Mouse (Mus musculus): ENCODE data around the gene H2-Oa. TPM values are rescaled to one million over a fixed set of nuclear protein-coding genes. Genes with fewer than 3 reads are reported as not detected.

The H2-Oa gene
- polyA plus RNA-seq, 1 experiment from 2014 or later, result 1.1 TPM

DNA sequence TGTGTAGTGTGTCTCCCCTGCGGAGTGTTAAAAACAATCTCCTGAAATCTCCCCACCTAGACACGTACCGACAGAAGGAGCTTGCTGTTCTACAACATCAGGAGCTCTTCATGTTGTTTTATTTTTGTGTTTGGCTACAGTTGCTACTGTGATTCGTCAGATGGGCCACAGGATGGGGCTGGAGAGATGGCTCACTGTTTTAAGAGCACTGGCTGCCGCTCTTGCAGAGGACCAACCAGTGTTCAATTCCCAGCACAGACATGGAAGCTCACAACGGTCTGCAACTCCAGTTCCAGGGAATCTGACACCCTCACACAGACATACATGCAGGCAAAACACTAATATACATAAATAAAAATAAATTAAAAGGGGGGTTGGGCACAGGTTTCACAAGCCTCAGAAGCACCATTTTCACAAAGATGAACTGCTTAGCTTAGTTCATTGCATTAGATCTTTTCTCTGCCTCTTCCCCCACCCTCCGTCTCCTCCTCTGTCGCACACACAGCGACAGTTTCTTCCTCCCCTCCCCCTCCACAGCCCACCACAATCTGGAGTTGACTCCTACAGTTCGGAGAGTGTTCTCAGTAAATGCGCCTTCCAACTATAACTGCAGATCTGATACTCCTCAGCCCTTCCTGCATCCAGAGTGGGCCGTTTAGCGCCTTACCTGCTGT lies 36.3 kb downstream of the H2-Oa start:
- DNase-seq (ENCODE audit: low spot score) (no peak), ATAC-seq (replicated peaks; ENCODE audit: low FRiP score, low TSS enrichment, low read depth) (no peak)

DNA sequence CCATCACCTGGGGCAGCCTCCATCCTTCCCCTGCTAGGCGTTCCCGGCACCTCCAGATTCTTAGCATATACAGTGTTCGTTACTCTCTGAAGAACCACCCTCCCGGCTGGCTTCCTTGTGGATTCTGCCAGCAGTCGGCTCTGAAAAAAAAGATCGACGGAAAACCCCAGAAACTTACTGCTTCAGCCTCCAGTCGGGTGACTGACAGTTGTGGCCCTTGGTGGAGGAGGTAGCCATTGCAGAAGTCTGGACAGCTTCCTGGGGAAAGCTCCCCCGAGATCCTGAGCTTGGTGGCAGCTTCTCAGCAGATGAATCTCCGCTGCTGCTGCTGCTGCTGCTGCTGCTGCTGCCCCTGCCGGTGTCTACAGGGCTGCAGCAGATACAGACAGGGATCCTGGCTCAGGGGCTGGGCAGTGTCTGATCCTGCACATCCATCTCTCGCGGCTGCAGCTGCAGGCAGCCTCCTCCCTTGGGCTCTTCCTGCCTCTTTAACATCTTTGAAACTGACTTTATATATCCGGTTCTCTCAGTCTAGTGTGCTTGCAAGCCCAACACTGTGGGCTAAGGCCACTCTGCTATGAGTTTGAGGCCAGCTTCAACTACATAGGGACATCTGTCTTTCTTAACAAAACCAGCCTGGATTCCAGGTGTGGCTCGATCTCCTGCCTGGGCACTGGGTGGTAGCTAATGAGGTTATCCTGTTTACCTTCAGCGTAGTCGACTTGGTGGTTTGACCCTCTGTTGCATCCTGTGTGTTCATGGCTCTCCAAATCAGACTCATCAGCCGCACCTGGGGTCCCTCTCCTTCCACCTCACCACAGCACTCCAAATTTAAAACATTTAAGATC lies 37.0 kb downstream of the H2-Oa start:
- Histone ChIP-seq H3K9me3 (ENCODE audit: control insufficient read depth, low read length) (no peaks in the 10 kb centered on the region), H3K27me3 (replicated peaks; ENCODE audit: control insufficient read depth, insufficient read depth, low read length) (no peaks in the 10 kb centered on the region), H3K4me2 (ENCODE audit: low read length) (peak overlapping the region; percentile 15; the same call in 1 of the 2 replicates), H3K4me1 (replicated peaks; ENCODE audit: control insufficient read depth, insufficient read depth, low read length) (peaks cover 34% of the 10 kb centered on the region; the same call in 1 of the 2 replicates), H3K9ac (ENCODE audit: low read length) (no peak overlapping the region), H3K36me3 (ENCODE audit: control insufficient read depth, insufficient read depth, low read length) (no peaks in the 10 kb centered on the region), H3K4me3 (ENCODE audit: low read depth, low read length) (no peak overlapping the region), H3K27ac (ENCODE audit: low read depth) (peak overlapping the region; percentile 23)
- DNase-seq (ENCODE audit: low spot score), result peak; percentile 54
- no peak for ATAC-seq (replicated peaks; ENCODE audit: low FRiP score, low TSS enrichment, low read depth)
- WGBS, result 21% methylated on average over 18 of the region's 18 CpGs

More for the DNA sequence above, 36.3 kb downstream of the H2-Oa start:
- Histone ChIP-seq H3K9me3 (ENCODE audit: control insufficient read depth, low read length) (no peaks in the 10 kb centered on the region), H3K27ac (ENCODE audit: low read depth) (no peak overlapping the region), H3K4me3 (ENCODE audit: low read depth, low read length) (no peak overlapping the region), H3K36me3 (ENCODE audit: control insufficient read depth, insufficient read depth, low read length) (no peaks in the 10 kb centered on the region), H3K4me2 (ENCODE audit: low read length) (peak overlapping the region; percentile 15; the same call in 1 of the 2 replicates), H3K9ac (ENCODE audit: low read length) (no peak overlapping the region), H3K4me1 (replicated peaks; ENCODE audit: control insufficient read depth, insufficient read depth, low read length) (peaks cover 41% of the 10 kb centered on the region; the same call in 1 of the 2 replicates), H3K27me3 (replicated peaks; ENCODE audit: control insufficient read depth, insufficient read depth, low read length) (no peaks in the 10 kb centered on the region)
- WGBS, result 33% methylated on average over 13 of the region's 13 CpGs

DNA sequence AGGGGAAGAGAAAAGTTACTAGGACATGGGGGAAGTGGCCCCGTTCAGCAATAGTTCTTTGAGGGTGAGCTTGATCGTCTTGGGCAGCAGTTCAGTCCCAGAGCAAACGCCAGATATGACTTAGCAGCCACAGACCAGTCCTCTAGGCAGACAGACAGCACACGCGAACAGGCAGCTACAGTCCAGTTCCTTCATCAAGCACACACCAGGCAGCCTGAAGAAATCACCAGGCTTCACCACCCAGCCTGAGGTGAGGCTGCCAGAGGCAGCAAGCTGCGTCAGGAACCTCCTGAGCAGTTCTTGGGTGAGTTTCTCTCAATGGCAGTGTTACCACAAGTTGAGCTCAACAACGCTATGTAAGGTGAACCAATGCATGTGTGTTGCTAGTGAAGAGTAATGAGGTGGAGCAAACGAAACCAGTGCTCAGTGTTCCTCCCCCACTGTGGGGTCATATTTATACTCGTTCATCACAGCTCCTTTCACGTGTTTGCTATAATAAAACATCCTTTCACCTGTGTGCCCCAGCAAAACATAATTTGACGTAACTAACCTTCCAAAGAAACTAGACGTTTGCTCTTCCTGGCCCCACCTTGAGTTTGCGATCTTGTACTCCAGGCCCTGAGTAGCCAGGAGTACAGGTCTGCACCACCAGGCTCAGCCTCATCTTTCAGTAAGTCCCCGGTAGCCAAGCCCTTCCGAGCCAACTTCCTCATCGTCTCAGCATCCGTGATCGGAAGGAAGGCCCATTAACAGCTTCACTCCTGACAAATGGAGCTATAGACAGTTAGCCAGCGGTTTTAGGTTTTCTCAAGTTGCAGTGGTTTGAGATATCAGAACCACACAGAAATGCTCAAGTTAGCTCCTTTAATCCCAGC lies 38.2 kb downstream of the H2-Oa start:
- 76% methylated on average over 19 of the region's 19 CpGs for WGBS
- Histone ChIP-seq H3K36me3 (ENCODE audit: control insufficient read depth, insufficient read depth, low read length) (no peaks in the 10 kb centered on the region), H3K4me3 (ENCODE audit: low read depth, low read length) (no peak overlapping the region), H3K4me2 (ENCODE audit: low read length) (no peak overlapping the region), H3K9ac (ENCODE audit: low read length) (no peak overlapping the region), H3K4me1 (replicated peaks; ENCODE audit: control insufficient read depth, insufficient read depth, low read length) (peaks cover 27% of the 10 kb centered on the region; the same call in 1 of the 2 replicates), H3K9me3 (ENCODE audit: control insufficient read depth, low read length) (no peaks in the 10 kb centered on the region), H3K27me3 (replicated peaks; ENCODE audit: control insufficient read depth, insufficient read depth, low read length) (no peaks in the 10 kb centered on the region), H3K27ac (ENCODE audit: low read depth) (no peak overlapping the region)
- ATAC-seq (replicated peaks; ENCODE audit: low FRiP score, low TSS enrichment, low read depth) (no peak), DNase-seq (ENCODE audit: low spot score) (peak; percentile 47)

DNA sequence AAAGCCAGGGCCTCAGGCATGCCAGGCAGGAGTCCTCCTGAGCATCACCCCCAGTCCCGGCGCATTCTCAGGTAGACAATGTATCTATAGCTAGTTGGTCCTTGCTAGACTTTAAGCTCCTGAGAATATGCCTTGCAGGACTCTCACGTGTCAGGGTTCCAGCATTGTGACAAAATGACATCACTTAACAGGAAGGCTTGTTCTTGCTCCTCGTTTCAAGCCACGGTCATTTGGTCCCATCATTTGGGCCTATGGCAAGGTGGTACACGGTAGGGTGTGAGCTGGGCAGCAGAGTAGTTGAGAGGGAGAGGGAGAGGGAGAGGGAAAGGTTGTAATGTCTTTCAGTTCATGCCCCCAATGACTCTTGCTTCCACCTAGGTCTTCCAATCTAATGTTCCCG lies 39.8 kb downstream of the H2-Oa start:
- H3K36me3 ChIP-seq (ENCODE audit: control insufficient read depth, insufficient read depth, low read length), result no peaks in the 10 kb centered on the region
- no peak overlapping the region for H3K4me3 ChIP-seq (ENCODE audit: low read depth, low read length)
- H3K27ac ChIP-seq (ENCODE audit: low read depth), result no peak overlapping the region
- H3K4me2 ChIP-seq (ENCODE audit: low read length), result no peak overlapping the region
- H3K9me3 ChIP-seq (ENCODE audit: control insufficient read depth, low read length), result no peaks in the 10 kb centered on the region
- 77% methylated on average over 7 of the region's 7 CpGs for WGBS
- no peak for ATAC-seq (replicated peaks; ENCODE audit: low FRiP score, low TSS enrichment, low read depth)
- peaks cover 23% of the 10 kb centered on the region; the same call in 1 of the 2 replicates for H3K4me1 ChIP-seq (replicated peaks; ENCODE audit: control insufficient read depth, insufficient read depth, low read length)
- H3K9ac ChIP-seq (ENCODE audit: low read length), result no peak overlapping the region
- DNase-seq (ENCODE audit: low spot score), result no peak
- H3K27me3 ChIP-seq (replicated peaks; ENCODE audit: control insufficient read depth, insufficient read depth, low read length), result no peaks in the 10 kb centered on the region; the same call in 1 of the 2 replicates

DNA sequence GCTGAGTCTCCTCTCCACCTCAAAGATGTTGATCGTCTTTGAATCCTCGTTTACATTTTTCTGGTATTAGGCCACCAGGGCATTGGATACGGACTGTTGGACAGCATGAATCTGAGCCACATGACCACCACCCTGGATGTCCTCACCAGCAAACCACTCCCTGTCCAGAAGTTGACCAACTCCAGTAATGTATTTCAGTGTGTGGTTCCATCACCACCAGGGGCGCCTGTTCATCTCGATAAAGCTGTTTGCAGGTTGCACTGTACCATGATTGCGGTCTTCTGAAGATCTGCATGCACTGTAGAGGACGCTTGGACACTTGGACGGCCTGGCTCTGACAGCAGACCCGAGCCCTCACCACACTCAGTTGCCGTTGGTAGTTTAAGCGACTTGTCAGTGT lies 41.1 kb downstream of the H2-Oa start:
- no peak for DNase-seq (ENCODE audit: low spot score)
- H3K27me3 ChIP-seq (replicated peaks; ENCODE audit: control insufficient read depth, insufficient read depth, low read length), result no peaks in the 10 kb centered on the region; the same call in 1 of the 2 replicates
- H3K4me1 ChIP-seq (replicated peaks; ENCODE audit: control insufficient read depth, insufficient read depth, low read length), result peaks cover 11% of the 10 kb centered on the region; the same call in 1 of the 2 replicates
- H3K9me3 ChIP-seq (ENCODE audit: control insufficient read depth, low read length), result no peaks in the 10 kb centered on the region
- H3K27ac ChIP-seq (ENCODE audit: low read depth), result no peak overlapping the region
- H3K4me2 ChIP-seq (ENCODE audit: low read length), result no peak overlapping the region
- ATAC-seq (replicated peaks; ENCODE audit: low FRiP score, low TSS enrichment, low read depth), result no peak
- H3K36me3 ChIP-seq (ENCODE audit: control insufficient read depth, insufficient read depth, low read length), result no peaks in the 10 kb centered on the region
- H3K9ac ChIP-seq (ENCODE audit: low read length), result no peak overlapping the region
- WGBS, result 81% methylated on average over 11 of the region's 11 CpGs
- no peak overlapping the region for H3K4me3 ChIP-seq (ENCODE audit: low read depth, low read length)

DNA sequence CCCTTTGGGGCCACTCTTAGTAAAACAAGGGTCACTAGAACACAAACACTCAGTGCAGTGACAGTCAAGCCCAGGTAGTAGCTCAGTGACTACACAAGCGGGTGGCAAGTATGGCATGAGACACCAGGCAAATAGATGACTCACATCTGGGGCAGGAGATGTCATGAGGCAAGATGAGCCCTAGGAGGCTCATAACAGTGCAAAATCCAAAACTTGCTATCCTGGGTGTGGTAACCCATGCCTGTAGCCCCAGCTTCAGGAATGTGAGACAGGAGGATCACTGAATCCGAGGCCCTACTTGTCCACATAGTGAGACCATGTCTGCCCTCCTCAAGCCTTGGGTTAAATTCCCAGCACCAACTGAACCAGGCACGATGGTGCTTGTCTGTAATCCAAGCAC lies 42.3 kb downstream of the H2-Oa start:
- no peak overlapping the region for H3K4me3 ChIP-seq (ENCODE audit: low read depth, low read length)
- peaks cover 4% of the 10 kb centered on the region; the same call in 1 of the 2 replicates for H3K27me3 ChIP-seq (replicated peaks; ENCODE audit: control insufficient read depth, insufficient read depth, low read length)
- no peaks in the 10 kb centered on the region for H3K9me3 ChIP-seq (ENCODE audit: control insufficient read depth, low read length)
- 88% methylated on average over 3 of the region's 3 CpGs for WGBS
- ATAC-seq (replicated peaks; ENCODE audit: low FRiP score, low TSS enrichment, low read depth), result no peak
- H3K27ac ChIP-seq (ENCODE audit: low read depth), result no peak overlapping the region
- H3K4me2 ChIP-seq (ENCODE audit: low read length), result no peak overlapping the region
- H3K9ac ChIP-seq (ENCODE audit: low read length), result no peak overlapping the region
- H3K36me3 ChIP-seq (ENCODE audit: control insufficient read depth, insufficient read depth, low read length), result no peaks in the 10 kb centered on the region
- no peak for DNase-seq (ENCODE audit: low spot score)
- peaks cover under 1% of the 10 kb centered on the region; the same call in 1 of the 2 replicates for H3K4me1 ChIP-seq (replicated peaks; ENCODE audit: control insufficient read depth, insufficient read depth, low read length)

DNA sequence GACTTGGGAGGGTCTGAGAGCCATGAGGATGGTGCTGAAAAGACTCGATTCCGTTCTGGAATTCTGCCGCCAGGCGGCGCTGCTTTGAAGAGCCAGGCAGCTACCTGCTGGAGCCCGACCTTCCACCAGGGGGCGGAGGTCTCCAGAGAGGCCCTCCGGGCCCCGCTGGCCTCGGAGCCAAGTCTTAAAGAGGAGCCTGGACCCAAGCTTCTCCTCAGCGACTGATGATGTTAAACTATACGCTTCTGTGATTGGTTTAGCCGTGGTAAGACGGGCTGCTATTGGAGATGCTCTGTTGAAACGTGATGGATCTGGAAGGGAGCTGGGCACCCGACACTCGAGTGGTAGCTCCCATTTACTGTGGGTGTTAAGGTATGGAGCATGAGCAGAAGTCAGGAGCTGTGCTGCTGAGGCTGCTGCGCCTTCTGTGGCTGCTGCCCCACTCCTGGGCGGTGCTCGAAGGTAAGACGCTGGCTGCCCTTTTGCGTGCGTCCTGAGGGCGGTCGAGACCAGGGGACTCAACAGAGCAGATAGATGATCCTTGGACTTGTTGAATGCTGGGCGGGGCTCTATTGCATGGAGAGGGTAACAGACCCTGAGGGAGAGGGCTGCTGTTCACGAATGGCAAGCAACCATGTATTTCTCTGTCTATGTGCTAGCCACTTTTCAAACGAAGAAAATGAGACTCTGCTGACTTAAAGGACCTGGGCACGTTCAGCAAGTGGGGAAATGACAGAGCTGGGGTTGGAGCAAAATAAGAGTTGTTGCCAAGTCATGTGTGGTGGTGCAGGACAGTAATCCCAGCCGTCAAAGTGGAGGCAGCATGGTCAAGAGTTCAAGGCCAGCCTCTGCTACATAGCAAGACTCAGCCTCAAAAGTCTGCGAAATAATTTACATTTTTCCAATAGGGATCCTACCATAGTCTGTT lies 43.4 kb downstream of the H2-Oa start:
- H3K4me1 ChIP-seq (replicated peaks; ENCODE audit: control insufficient read depth, insufficient read depth, low read length), result peaks cover 4% of the 10 kb centered on the region; the same call in 1 of the 2 replicates
- DNase-seq (ENCODE audit: low spot score) (peak; percentile 99), ATAC-seq (replicated peaks; ENCODE audit: low FRiP score, low TSS enrichment, low read depth) (peak; percentile 96)
- no peak overlapping the region for H3K27ac ChIP-seq (ENCODE audit: low read depth)
- no peaks in the 10 kb centered on the region for H3K36me3 ChIP-seq (ENCODE audit: control insufficient read depth, insufficient read depth, low read length)
- H3K27me3 ChIP-seq (replicated peaks; ENCODE audit: control insufficient read depth, insufficient read depth, low read length), result peaks cover 12% of the 10 kb centered on the region; the same call in 1 of the 2 replicates
- no peaks in the 10 kb centered on the region for H3K9me3 ChIP-seq (ENCODE audit: control insufficient read depth, low read length)
- peak overlapping the region; percentile 23 for H3K4me3 ChIP-seq (ENCODE audit: low read depth, low read length)
- 7% methylated on average over 31 of the region's 31 CpGs for WGBS
- no peak overlapping the region for H3K9ac ChIP-seq (ENCODE audit: low read length)
- H3K4me2 ChIP-seq (ENCODE audit: low read length), result peak overlapping the region; percentile 56

Measured in intestine, embryonic 14.5 days (tissue).